Mouse (Mus musculus) right cerebral cortex, postnatal 14 days (tissue): ENCODE measurements around the gene Pou6f1.
"Not testable (repeated sequence)": the region's sequence is repeated elsewhere in the genome, so short reads cannot be mapped to it uniquely, and the experiment has no call there.

Experiments used
- DNase-seq: peaks from one replicate; pipeline ENCODE4 v3.0.0; 2022

Pou6f1 gene

GRCm38 (mm10) chr15:100599276-100600046 lies at the start of gene Pou6f1:
Pou6f1 (minus strand) TSS chr15:100599984.
- DNase-seq, result peak; percentile 59

DNA sequence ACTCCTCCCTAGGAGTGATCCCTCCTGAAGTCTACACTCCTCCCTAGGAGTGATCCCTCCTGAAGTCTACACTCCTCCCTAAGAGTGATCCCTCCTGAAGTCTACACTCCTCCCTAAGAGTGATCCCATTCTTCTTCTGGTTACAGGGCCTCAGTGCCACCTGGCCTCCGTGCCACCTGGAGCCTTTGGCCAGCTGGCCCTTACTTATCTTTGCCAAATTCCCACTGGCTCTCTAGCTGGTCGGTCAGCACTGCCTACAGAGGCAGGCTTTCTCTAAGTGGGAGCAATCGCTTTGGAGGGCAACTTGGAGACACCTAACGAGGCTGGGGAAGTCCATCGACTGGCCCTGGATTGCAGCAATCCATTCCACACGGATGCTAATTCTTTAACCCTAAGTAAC lies 46.4 kb upstream of the Pou6f1 start:
- DNase-seq, result no peak

GRCm38 (mm10) chr15:100642451-100642850 lies 42.7 kb upstream of the Pou6f1 start:
- DNase-seq, result no peak

- DNase-seq, result no peak
These were observed 41.5 kb upstream of the Pou6f1 start for GRCm38 (mm10) chr15:100641226-100641810.

DNA sequence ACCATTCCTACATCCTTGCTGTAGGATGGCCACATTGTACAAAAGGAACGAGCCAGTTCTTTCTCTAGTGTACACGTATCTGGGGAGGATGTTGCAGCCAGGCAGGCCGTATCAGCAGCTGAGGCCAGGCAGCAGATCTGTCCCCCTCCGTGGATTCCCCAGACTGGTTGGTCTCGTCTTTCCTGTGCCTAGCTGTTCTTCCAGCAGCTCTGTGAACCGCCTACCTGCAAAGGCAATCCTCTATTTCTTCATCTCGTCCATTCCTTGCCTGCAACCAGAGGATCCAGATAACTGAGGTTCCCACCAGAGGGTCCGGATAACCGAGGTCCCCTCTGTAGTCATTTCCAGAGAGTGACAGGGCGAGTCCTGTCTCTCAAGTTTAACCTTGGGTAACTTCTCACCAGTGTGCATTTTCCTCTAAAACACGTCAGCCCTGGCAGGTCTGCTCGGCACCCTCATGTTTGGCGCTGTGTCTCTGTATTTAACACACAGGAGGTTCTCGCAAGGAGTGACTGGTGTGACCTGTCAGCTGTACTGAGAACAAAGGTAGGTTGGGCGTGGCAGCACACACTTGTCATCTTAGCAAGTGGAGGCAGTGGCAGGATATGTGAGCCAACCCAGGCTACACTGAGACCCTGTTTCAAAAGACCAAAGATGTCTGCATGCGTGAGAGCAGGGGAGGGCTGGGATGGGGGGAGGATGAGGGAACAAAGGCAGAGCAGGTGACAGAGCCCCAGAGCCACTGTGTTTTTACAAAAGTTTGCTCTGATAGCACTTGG lies 40.4 kb upstream of the Pou6f1 start:
- DNase-seq, result no peak

- no peak for DNase-seq
These were observed 37.9 kb upstream of the Pou6f1 start for GRCm38 (mm10) chr15:100637661-100638060.

GRCm38 (mm10) chr15:100636700-100637501 lies 37.1 kb upstream of the Pou6f1 start, which contains the start of gene Smagp:
Smagp (minus strand) TSS chr15:100636940.
- no peak for DNase-seq

DNA sequence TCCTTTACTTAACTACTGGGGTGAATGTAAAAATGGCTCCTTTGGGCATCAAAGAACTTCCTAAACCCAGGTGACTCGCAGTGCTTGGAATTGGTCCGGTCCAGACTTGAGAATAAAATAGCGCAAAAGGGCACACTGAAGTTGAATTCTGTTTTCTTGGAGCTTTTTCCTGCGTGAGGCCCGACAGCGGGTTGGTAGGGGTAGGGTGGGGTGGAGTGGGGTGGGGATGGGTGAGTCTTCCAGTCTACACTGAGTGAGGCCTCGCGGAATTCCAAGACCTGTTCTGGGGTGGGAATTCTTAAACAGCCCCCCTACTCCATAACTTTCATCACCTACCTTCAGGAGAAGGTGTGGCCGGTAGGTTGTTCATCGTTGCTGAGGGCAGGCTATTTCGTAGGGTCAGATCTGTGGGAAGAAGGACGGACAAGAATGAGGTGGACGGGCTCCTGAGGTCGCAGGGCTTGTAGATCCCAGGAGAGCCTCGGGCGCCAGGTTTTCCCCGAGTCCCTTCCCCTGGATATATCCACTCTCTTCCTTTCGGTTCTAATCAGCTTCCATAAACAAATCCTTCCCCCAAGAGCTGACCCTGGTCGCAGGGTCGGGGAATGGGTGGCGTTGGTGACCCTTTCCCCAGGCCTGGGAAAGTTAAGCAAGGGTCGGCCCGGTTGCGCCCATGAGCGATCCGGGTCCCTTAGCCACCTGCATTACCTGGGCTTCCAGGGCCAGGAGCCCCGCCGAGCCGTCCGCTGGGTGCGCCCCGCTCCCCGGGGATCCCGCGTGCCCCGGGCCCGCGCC lies 36.3 kb upstream of the Pou6f1 start:
- DNase-seq, result no peak

DNA sequence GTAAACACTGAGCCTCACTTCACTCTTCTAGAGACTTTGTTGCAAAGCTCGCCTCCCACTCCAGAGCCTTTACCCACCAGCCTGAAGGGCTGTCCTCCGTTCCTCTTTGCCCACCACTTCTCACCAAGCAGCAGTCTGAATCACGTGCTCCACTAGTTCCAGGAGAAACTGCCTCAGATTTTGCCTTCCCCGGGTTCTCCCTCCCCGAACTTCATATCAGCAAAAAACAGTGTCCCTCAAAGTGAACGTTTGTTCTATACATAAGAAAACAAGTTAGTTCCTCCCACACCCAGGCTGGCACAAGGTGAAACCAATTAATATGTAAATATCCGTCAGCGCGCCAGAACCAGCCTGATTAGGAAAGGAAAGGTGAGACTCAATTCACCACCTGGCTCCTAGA lies 35.5 kb upstream of the Pou6f1 start:
- DNase-seq, result no peak

DNA sequence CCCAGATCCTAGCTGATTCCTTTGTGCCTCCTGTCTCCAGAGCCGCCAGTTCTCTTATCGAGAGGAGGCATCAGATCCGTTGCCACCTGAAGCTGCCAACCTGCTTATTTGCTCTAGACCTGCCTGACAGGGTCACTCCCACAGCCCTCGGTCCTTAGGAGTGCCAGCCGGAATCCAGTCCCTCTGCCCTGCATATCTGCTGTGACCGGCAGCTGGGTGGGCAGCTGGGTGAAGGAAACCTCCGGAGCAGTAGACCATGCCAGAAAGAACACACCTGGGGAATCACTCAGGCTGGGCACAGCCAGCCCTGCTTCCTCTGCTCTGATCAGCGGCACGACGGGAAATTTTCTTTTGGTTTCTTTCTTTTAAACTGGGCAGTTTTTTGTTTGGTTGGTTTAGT lies 33.6 kb upstream of the Pou6f1 start:
- no peak for DNase-seq

GRCm38 (mm10) chr15:100632323-100632722 lies 32.5 kb upstream of the Pou6f1 start:
- no peak for DNase-seq

DNA sequence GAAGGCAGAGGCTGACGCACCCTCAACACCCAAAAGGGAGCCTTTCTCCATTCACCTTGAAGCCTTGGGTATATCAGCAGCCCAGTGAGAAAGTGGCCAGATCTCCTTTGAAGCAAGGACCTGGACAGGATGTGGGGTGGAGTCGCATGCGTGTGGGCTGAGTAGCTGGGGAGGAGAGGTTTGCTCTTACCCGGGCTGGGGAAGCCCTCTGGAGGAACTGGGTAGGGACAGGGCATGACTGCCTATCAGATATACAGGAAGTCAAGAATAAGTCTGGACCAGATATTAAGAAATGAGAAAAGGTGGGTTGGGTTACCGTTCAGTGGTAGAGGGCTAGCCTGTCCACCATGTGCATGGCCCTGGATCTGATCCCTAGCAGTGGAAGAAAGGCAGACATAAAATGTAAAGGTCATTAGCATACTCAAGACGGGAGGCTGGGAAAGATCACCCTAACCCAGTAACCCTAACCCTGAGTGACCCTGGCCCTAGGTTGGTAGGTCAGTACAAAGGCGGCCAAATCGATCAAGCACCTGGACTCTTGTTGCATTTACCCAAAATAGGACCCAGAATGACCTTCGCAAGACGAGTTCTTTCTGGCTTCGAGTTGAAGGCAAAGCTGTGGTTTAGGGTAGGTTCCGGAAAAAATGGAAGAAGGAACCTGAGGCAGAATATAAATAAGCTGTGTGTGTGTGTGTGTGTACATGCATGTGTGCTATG lies 31.8 kb upstream of the Pou6f1 start:
- no peak for DNase-seq

DNA sequence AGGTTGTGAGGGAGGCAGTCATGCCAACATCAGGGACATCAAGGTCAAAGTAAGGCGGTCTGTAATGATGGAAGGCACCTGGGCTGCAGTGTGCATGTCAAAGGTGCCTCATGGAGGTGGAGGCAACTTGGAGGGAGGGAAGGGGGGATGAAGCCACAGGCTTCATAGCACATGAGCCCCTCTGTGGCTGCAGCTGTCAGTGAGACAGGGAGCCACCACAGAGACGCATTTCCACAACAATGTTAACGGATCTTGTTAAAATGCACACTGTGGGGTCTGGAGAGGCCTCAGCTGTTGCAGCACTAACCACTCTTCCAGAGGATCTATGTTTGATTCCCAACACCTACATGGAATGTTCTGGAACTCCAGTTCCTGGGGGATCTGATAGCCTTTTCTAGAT lies 30.3 kb upstream of the Pou6f1 start:
- no peak for DNase-seq

DNA sequence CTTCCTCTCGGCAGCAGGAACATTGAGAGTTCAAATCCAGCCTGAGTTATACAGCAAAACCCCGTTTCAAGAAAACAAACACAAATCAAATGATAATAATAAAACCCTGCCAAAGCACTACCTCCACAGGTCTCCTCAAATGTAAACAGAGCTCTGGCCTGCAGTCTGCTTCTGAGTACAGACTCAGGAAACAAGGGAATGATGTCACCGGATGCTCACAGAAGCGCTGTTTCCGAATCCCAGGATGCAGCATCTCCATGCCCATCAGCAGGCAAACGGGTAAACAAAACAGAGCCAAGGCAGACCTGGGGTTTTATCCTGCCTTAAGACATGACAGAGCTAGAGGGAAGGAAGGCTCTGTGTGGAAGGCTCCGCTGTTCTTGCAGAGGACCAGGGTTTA lies 29.0 kb upstream of the Pou6f1 start:
- DNase-seq, result no peak

DNA sequence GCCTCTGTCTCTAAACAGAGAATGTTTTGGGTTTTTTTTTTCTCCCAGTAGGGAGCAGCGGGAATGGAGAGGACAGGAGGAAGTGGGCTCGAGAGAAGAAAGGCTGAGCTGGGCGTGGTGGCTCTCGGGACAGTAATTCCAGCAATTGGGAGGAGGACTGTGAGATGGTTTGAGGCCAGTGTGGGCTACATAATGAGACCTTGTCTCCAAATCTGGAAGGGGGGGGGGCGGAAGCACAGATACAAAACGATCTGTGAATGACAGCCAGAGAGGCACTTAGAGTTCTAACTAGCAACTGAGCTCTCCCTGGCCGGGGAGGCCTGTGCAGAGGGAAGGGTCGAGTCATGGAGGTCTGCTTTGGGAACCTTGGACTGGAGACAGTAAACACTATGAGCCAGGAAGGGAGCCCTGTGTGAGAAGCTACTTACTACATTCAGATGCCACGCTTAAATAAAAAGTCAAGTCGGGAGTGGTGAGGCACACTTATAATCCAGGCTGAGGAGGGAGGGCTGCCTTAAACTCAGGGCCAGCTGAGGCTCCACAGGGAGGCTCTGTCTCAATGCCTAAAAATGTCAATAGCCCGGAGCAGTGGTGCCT lies 28.1 kb upstream of the Pou6f1 start:
- no peak for DNase-seq

GRCm38 (mm10) chr15:100627287-100627686 lies 27.5 kb upstream of the Pou6f1 start:
- no peak for DNase-seq

DNA sequence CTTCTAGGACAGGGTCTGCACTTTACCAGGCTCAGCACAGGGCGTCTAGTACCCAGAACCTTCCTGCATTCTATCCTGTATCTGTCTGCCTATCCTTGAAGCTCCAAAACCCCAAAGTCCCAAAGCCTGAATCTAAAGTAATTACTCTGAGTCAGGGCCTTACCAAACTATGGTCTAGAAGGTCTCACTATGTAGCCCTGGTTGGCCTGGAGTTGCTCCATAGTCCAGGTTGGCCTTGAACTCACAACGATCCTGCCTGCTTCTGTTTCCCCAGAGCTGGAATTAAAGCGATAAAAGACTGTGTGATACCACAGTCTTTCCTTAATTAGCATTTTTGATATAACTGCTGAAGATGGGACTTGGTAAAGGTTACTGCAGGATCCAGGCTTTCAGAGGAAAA lies 24.7 kb upstream of the Pou6f1 start:
- DNase-seq, result no peak

- DNase-seq, result no peak
These were observed 24.0 kb upstream of the Pou6f1 start for GRCm38 (mm10) chr15:100623754-100624153.

- peak; percentile 31 for DNase-seq
These were observed 22.4 kb upstream of the Pou6f1 start for GRCm38 (mm10) chr15:100622164-100622563.

- DNase-seq, result not testable (repeated sequence)
These were observed 21.9 kb upstream of the Pou6f1 start for GRCm38 (mm10) chr15:100621671-100622070.

- DNase-seq, result no peak
These were observed 19.4 kb upstream of the Pou6f1 start for GRCm38 (mm10) chr15:100619200-100619599.
